Mouse (Mus musculus) lung, postnatal 0 days (tissue): Measurements from ENCODE around the gene Fastkd2.

Experiments used
- CTCF ChIP-seq: IDR thresholded peaks from 2 replicates; pipeline ENCODE4 v1.5.1; 2016; ENCODE audit warnings: antibody characterized with exemption, mild to moderate bottlenecking
- EP300 ChIP-seq: IDR thresholded peaks from 2 replicates; pipeline ENCODE4 v1.6.1; 2016; ENCODE audit warnings: antibody characterized with exemption, mild to moderate bottlenecking, control low read depth

DNA sequence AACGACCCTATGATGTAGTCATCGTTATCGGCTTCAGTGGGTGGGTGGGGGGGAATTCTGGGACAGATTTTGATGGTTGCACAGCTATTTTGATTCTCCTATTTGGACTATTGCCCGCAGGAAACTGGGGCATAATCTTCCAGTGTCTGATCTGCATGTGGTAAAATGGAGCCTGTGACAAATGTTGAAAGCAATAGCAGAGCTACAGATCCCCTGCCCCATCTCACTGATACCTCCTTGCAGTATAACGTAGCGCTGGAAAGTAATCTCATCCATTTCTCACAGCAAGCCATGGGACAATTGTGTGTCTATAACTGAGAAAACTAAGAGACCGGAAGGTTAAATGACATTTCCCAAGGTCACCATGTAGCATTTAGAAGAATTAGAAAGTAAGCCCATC is 34.0 kb downstream of the Fastkd2 start:
- no peak for TF ChIP-seq CTCF
- TF ChIP-seq EP300, result no peak
